Mouse (Mus musculus): ENCODE measurements at regions not wholly inside any gene's neighbourhood (a gene's known extent, or its start where the extent isn't known, plus 50 kb on each side); places are given as distances from the start of the nearest gene placed in this dataset.

DNA sequence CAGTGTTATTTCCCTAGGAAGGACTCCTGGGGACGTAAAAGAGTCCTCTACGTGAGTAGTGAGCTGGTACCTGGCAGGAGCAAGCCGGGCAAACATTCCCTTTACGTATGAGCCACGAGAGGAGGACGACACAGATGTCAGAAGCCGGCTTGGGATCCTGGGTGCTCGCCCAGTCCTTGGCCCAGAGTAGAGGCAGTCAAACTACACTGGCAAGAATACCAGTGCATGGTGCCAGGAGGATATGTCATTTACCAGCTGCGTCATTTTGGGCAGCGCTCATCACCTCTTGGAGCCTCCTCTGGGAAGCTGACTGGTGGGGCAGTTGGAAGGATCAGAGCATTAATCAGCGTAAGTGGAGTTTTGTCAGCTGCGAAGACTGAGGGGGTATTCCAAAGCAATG is 343.0 kb upstream of the Klf4 start:
- TF ChIP-seq CTCF (conservative IDR thresholded peaks at IDR 0.05; ENCODE audit: low read length): no peak
- TF ChIP-seq NANOG (IDR thresholded peaks at IDR 0.05; ENCODE audit: borderline replicate concordance, low read length): no peak

All from E14TG2a.4 (cell line).